Mouse (Mus musculus) liver, postnatal 0 days (tissue): ENCODE data around the gene Chd1l. TPM values are rescaled to one million over a fixed set of nuclear protein-coding genes. Genes with fewer than 3 reads are reported as not detected.
A peak's percentile ranks its signal among the peaks of the same experiment; 100 is the strongest.

ENCODE experiments used
- ATAC-seq: fragments of 200-750 bp; cut with Nextera tagmentation; 2 replicates; pipeline ENCODE4 v1.8.0; 2017; ENCODE audit warnings: mild to moderate bottlenecking, moderate library complexity
- DNase-seq: peaks from one replicate; pipeline ENCODE4 v3.0.0-alpha.2; 2016
- H3K27ac ChIP-seq: fragments of 300-500 bp; sonication (generic); 2 replicates; pipeline ENCODE4 v1.5.1; 2014; ENCODE audit warnings: antibody characterized with exemption, moderate library complexity, mild to moderate bottlenecking, low read depth
- H3K27me3 ChIP-seq: fragments of 300-500 bp; sonication (generic); 2 replicates; pipeline ENCODE4 v1.6.1; 2014; ENCODE audit warnings: low read length, control low read depth, mixed read lengths; ENCODE audit not compliant: insufficient read depth
- H3K36me3 ChIP-seq: fragments of 300-500 bp; sonication (generic); replicated peaks from 2 replicates; pipeline ENCODE4 v1.6.1; 2014; ENCODE audit warnings: mild to moderate bottlenecking, control low read depth, low read length, moderate library complexity, mixed read lengths; ENCODE audit not compliant: insufficient read depth
- H3K4me1 ChIP-seq: fragments of 300-500 bp; sonication (generic); 2 replicates; pipeline ENCODE4 v1.6.1; 2014; ENCODE audit warnings: antibody characterized with exemption, mild to moderate bottlenecking, control low read depth; ENCODE audit not compliant: insufficient read depth
- H3K4me2 ChIP-seq: fragments of 300-500 bp; sonication (generic); 2 replicates; pipeline ENCODE4 v1.6.1; 2014; ENCODE audit warnings: low read depth, mild to moderate bottlenecking, low read length, moderate library complexity, mixed read lengths
- H3K4me3 ChIP-seq: fragments of 300-500 bp; sonication (generic); 2 replicates; pipeline ENCODE4 v1.5.1; 2014; ENCODE audit warnings: low read depth, low read length
- H3K9ac ChIP-seq: fragments of 300-500 bp; sonication (generic); replicated peaks from 2 replicates; pipeline ENCODE4 v1.6.1; 2014; ENCODE audit warnings: mild to moderate bottlenecking, moderate library complexity
- H3K9me3 ChIP-seq: fragments of 300-500 bp; sonication (generic); 2 replicates; pipeline ENCODE4 v1.6.1; 2016; ENCODE audit warnings: mild to moderate bottlenecking, control low read depth, low read length, mixed read lengths
- CTCF ChIP-seq: sonication (generic); IDR thresholded peaks from 2 replicates; pipeline ENCODE4 v1.5.1; 2016; ENCODE audit warnings: antibody characterized with exemption, low read depth
- EP300 ChIP-seq: IDR thresholded peaks from 2 replicates; pipeline ENCODE4 v1.6.1; 2016; ENCODE audit warnings: antibody characterized with exemption, low read depth, mild to moderate bottlenecking
- WGBS: fragments of 180-500 bp; shearing (Covaris S2); extraction: QIAGEN DNeasy Blood & Tissue Kit; methylation state at CpG from one replicate; pipeline ENCODE4 v1.1.7; 2014; ENCODE audit not compliant: insufficient replicate concordance; 5-methylcytosine and 5-hydroxymethylcytosine counted together
- polyA plus RNA-seq: library from polyadenylated mRNA; unstranded; fragments of >200 nt; fragmentation: Nextera tagmentation; extraction: Ambion mirVana; gene quantifications from 2 replicates; pipeline ENCODE4 v1.2.1, GENCODE M21; 2015

The Chd1l gene
- polyA plus RNA-seq, 1 experiment from 2014 or later = 7.1 TPM

GRCm38 (mm10) chr3:97611021-97611420 lies 1.0 kb upstream of the Chd1l start:
- no peak for DNase-seq
- peaks cover 19% of the 10 kb centered on the region for H3K4me1 ChIP-seq
- no peak overlapping the region for H3K4me3 ChIP-seq
- ATAC-seq = peak; percentile 38
- H3K9ac ChIP-seq = no peak overlapping the region
- 59% methylated on average over 6 of the region's 6 CpGs for WGBS
- H3K27me3 ChIP-seq = no peaks in the 10 kb centered on the region
- TF ChIP-seq EP300 (peak; percentile 54; the same call in 1 of the 2 replicates), CTCF (no peak)
- H3K4me2 ChIP-seq = 0 out of 2 replicates have a peak overlapping the region, but pooled peaks have one; percentile 96
- peak overlapping the region; percentile 89; the same call in 1 of the 2 replicates for H3K27ac ChIP-seq
- H3K36me3 ChIP-seq = no peaks in the 10 kb centered on the region
- H3K9me3 ChIP-seq = no peaks in the 10 kb centered on the region

- peak; percentile 65 for DNase-seq
- Histone ChIP-seq H3K4me3 (peak overlapping the region; percentile 88), H3K4me2 (peak overlapping the region; percentile 96), H3K9me3 (no peaks in the 10 kb centered on the region), H3K36me3 (no peaks in the 10 kb centered on the region), H3K27ac (peak overlapping the region; percentile 89), H3K9ac (peak overlapping the region; percentile 79), H3K27me3 (no peaks in the 10 kb centered on the region), H3K4me1 (peaks cover 19% of the 10 kb centered on the region)
- peak; percentile 19 for ATAC-seq
- 2% methylated on average over 20 of the region's 20 CpGs for WGBS
- TF ChIP-seq CTCF = peak; percentile 76
- no peak for TF ChIP-seq EP300
Measured at GRCm38 (mm10) chr3:97609201-97609844, 680 bp downstream of the Chd1l start.

GRCm38 (mm10) chr3:97600050-97600832 lies 9.8 kb downstream of the Chd1l start:
- TF ChIP-seq EP300 (no peak), CTCF (no peak)
- Histone ChIP-seq H3K4me2 (no peak overlapping the region), H3K4me3 (no peak overlapping the region), H3K36me3 (peaks cover 9% of the 10 kb centered on the region; the same call in 1 of the 2 replicates), H3K9ac (no peak overlapping the region), H3K4me1 (peaks cover 4% of the 10 kb centered on the region; the same call in 1 of the 2 replicates), H3K27me3 (no peaks in the 10 kb centered on the region), H3K27ac (no peak overlapping the region), H3K9me3 (no peaks in the 10 kb centered on the region)
- ATAC-seq (no peak), DNase-seq (no peak)
- 67% methylated on average over 3 of the region's 3 CpGs for WGBS

- TF ChIP-seq EP300 (no peak), CTCF (no peak)
- Histone ChIP-seq H3K36me3 (peaks cover 9% of the 10 kb centered on the region; the same call in 1 of the 2 replicates), H3K27ac (no peak overlapping the region), H3K9ac (no peak overlapping the region), H3K4me1 (peaks cover 4% of the 10 kb centered on the region; the same call in 1 of the 2 replicates), H3K27me3 (no peaks in the 10 kb centered on the region), H3K9me3 (no peaks in the 10 kb centered on the region), H3K4me3 (no peak overlapping the region), H3K4me2 (no peak overlapping the region)
- no peak for DNase-seq
- whole genome bisulfite sequencing = 62% methylated on average over 8 of the region's 8 CpGs
- peak; percentile 92 for ATAC-seq
Measured at GRCm38 (mm10) chr3:97596796-97597195, 13.2 kb downstream of the Chd1l start.

GRCm38 (mm10) chr3:97595066-97595465 lies 14.9 kb downstream of the Chd1l start:
- no peaks in the 10 kb centered on the region for H3K9me3 ChIP-seq
- 89% methylated on average over 6 of the region's 6 CpGs for WGBS
- DNase-seq (no peak), ATAC-seq (no peak)
- peaks cover 4% of the 10 kb centered on the region; the same call in 1 of the 2 replicates for H3K4me1 ChIP-seq
- H3K27me3 ChIP-seq = no peaks in the 10 kb centered on the region
- H3K9ac ChIP-seq = no peak overlapping the region
- H3K27ac ChIP-seq = no peak overlapping the region
- H3K4me3 ChIP-seq = no peak overlapping the region
- H3K36me3 ChIP-seq = peaks cover under 1% of the 10 kb centered on the region; the same call in 1 of the 2 replicates
- H3K4me2 ChIP-seq = no peak overlapping the region
- TF ChIP-seq CTCF = no peak
- TF ChIP-seq EP300 = no peak

GRCm38 (mm10) chr3:97594140-97594539 lies 15.9 kb downstream of the Chd1l start:
- peaks cover 6% of the 10 kb centered on the region; the same call in 1 of the 2 replicates for H3K36me3 ChIP-seq
- 67% methylated on average over 13 of the region's 13 CpGs for WGBS
- H3K4me1 ChIP-seq = peaks cover 4% of the 10 kb centered on the region; the same call in 1 of the 2 replicates
- no peaks in the 10 kb centered on the region for H3K9me3 ChIP-seq
- H3K4me3 ChIP-seq = no peak overlapping the region
- H3K4me2 ChIP-seq = no peak overlapping the region
- H3K27ac ChIP-seq = no peak overlapping the region
- H3K9ac ChIP-seq = no peak overlapping the region
- no peaks in the 10 kb centered on the region for H3K27me3 ChIP-seq
- DNase-seq (no peak), ATAC-seq (no peak)
- TF ChIP-seq CTCF = no peak
- TF ChIP-seq EP300 = no peak
